Mouse (Mus musculus) testis, adult 2 months (tissue): ENCODE measurements at regions not wholly inside any gene's neighbourhood (a gene's known extent, or its start where the extent isn't known, plus 50 kb on each side); places are given as distances from the start of the nearest gene placed in this dataset.

Source experiments
- H3K27ac ChIP-seq: fragments of 200-500 bp; 2 replicates; pipeline ENCODE4 v1.5.1; 2012; ENCODE audit warnings: low read depth, low read length; ENCODE audit not compliant: control insufficient read depth, insufficient read depth
- H3K27me3 ChIP-seq: fragments of 200-500 bp; 2 replicates; pipeline ENCODE4 v1.6.1; 2012; ENCODE audit warnings: mild to moderate bottlenecking, low read length, moderate library complexity; ENCODE audit not compliant: control insufficient read depth, insufficient read depth
- H3K36me3 ChIP-seq: fragments of 200-500 bp; 2 replicates; pipeline ENCODE4 v1.6.1; 2012; ENCODE audit warnings: mild to moderate bottlenecking, low read length; ENCODE audit not compliant: control insufficient read depth, insufficient read depth
- H3K4me1 ChIP-seq: fragments of 200-500 bp; 2 replicates; pipeline ENCODE4 v1.6.1; 2012; ENCODE audit warnings: low read length; ENCODE audit not compliant: control insufficient read depth, insufficient read depth
- H3K4me3 ChIP-seq: fragments of 200-500 bp; 2 replicates; pipeline ENCODE4 v1.5.1; 2012; ENCODE audit warnings: low read depth, mild to moderate bottlenecking, low read length, moderate library complexity, mixed read lengths; ENCODE audit not compliant: control insufficient read depth
- CTCF ChIP-seq: fragments of 200-500 bp; IDR thresholded peaks from 2 replicates; pipeline ENCODE4 v1.5.1; 2012; ENCODE audit warnings: low read depth, mild to moderate bottlenecking, inconsistent platforms, low read length, moderate library complexity; ENCODE audit not compliant: control insufficient read depth, insufficient read depth, insufficient replicate concordance
- POLR2A ChIP-seq: fragments of 200-500 bp; IDR thresholded peaks from 2 replicates; pipeline ENCODE4 v1.6.1; 2012; ENCODE audit warnings: low read depth, mild to moderate bottlenecking, inconsistent platforms, low read length, moderate library complexity; ENCODE audit not compliant: control insufficient read depth

DNA sequence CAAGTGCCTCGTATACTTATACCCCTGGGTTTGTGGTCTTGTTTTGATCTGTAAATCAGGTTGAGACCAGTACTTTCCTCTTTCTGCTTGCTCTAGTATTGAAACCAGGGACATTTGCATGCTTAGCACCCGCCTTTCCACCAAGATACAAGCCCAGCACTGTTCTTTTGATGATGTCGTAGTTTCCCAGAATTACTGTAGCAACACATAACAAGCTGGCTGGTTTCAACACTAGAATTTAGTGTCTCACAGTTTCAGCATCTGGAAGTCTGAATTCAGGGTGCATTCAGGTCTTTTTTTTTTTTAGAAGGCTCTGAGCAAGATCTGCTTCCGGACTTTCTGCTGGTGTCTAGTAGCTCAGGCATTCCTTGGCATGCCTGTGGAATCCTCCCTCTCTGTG, 117.8 kb downstream of the Cavin4 start:
- Histone ChIP-seq H3K4me3 (no peak overlapping the region), H3K27ac (no peak overlapping the region), H3K27me3 (no peaks in the 10 kb centered on the region), H3K36me3 (no peaks in the 10 kb centered on the region), H3K4me1 (no peaks in the 10 kb centered on the region)
- TF ChIP-seq CTCF (no peak), POLR2A (no peak)

DNA sequence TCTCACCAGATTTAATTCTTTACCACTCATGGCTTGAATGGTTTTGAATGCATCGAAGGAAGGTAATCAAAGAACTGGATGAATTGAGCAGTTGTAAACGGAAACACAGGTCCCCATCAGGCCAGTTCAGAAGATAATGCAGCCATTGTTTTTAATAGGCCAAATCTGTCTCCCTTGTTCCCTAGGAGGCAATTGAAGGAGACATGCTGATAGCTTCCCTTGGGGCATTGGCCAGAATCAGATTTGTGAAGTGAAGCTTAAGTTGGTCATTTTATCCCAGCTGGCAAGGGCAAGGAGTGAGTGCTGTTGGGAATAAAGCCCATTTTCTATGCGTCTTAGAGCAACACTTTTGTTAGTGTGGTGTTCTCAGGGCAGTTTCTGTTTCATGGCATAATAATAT, 119.4 kb downstream of the Cavin4 start:
- Histone ChIP-seq H3K27ac (no peak overlapping the region), H3K36me3 (no peaks in the 10 kb centered on the region), H3K27me3 (no peaks in the 10 kb centered on the region), H3K4me1 (no peaks in the 10 kb centered on the region), H3K4me3 (no peak overlapping the region)
- no peak for TF ChIP-seq POLR2A
- no peak for TF ChIP-seq CTCF

DNA sequence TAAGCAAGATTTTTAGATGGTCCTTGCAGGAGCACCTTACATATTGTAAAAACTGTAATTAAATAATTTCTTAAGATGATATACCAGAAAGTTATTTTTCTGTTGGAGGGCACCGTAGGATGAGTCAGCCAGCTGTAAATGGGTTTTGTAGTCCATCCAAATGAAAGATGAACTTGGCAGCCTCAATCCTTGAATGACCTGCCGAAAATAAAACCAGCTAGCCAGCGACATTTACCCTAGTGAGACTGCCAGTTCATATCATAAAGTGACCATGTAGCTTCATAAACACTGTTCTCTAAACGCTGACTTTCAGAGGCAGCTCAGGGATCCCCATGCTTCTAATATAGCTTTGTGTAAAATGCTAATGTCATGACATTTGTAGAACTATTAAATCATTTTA, 127.8 kb downstream of the Cavin4 start:
- H3K4me3 ChIP-seq = no peak overlapping the region
- no peaks in the 10 kb centered on the region for H3K4me1 ChIP-seq
- no peak overlapping the region for H3K27ac ChIP-seq
- H3K36me3 ChIP-seq = no peaks in the 10 kb centered on the region
- TF ChIP-seq CTCF (no peak), POLR2A (no peak)
- no peaks in the 10 kb centered on the region for H3K27me3 ChIP-seq

DNA sequence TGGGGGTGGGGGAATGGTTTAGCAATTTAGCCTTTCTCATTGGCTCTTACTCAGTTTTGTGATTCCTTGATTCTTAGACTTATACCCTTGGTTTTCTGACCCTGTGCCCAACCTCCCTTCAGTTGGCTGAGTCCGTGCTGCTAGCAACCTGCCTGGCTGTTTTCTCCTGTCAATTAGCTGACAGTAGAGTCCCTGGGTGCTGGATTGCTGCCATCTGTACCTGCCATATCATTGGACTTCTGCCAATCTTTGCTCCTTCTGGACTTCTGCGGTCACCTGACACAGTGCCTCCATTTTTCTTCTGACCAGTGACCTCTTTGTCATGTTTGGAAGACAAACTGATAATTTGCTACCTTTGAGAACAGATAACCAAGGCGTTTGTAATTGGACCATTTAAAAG, 140.5 kb downstream of the Cavin4 start:
- Histone ChIP-seq H3K4me1 (no peaks in the 10 kb centered on the region), H3K27ac (no peak overlapping the region), H3K27me3 (no peaks in the 10 kb centered on the region), H3K4me3 (no peak overlapping the region), H3K36me3 (no peaks in the 10 kb centered on the region)
- no peak for TF ChIP-seq CTCF
- no peak for TF ChIP-seq POLR2A

DNA sequence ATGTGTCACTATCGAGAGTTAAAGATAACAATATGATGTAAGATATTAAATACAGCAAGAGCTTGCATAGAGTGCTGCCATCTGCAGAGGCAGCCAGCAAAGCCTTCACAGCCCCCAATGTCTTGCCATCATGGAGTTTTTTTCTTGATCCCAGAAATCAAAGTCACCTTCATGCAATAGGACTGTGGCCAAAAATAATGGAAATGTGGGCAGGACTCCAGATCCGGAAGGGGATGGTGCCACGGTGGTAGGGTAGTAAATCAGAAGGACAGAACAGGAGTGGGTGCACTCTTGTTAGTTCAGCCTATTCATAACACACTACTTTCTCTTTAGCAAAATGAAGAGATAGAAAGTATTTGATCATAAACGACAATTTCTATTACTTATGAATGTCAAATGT, 145.3 kb downstream of the Cavin4 start:
- no peak for TF ChIP-seq CTCF
- TF ChIP-seq POLR2A = no peak
- H3K27me3 ChIP-seq = no peaks in the 10 kb centered on the region
- no peaks in the 10 kb centered on the region for H3K36me3 ChIP-seq
- H3K4me1 ChIP-seq = no peaks in the 10 kb centered on the region
- H3K27ac ChIP-seq = no peak overlapping the region
- no peak overlapping the region for H3K4me3 ChIP-seq

DNA sequence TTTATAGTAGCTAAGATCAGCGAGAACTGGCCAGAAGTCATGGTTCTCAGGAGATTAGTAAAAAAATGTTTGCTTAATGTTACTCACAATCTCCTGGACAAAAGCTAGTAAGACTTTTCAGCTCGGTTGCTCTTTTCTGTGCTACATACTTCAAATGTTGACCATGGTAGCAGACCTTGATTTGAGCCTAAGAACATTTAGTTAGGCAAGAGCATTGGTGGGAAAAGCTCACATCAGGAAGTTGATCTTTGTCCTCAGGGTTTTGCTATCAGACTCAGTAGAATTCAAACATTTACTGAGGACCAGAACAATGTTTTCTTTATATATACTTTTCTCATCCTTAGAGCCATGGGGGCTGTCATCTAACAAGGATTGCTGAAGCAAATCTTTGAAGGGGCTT, 170.4 kb downstream of the Cavin4 start:
- H3K36me3 ChIP-seq = no peaks in the 10 kb centered on the region
- H3K4me3 ChIP-seq = no peak overlapping the region
- TF ChIP-seq CTCF = no peak
- TF ChIP-seq POLR2A = no peak
- no peaks in the 10 kb centered on the region for H3K4me1 ChIP-seq
- H3K27me3 ChIP-seq = no peaks in the 10 kb centered on the region
- no peak overlapping the region for H3K27ac ChIP-seq

DNA sequence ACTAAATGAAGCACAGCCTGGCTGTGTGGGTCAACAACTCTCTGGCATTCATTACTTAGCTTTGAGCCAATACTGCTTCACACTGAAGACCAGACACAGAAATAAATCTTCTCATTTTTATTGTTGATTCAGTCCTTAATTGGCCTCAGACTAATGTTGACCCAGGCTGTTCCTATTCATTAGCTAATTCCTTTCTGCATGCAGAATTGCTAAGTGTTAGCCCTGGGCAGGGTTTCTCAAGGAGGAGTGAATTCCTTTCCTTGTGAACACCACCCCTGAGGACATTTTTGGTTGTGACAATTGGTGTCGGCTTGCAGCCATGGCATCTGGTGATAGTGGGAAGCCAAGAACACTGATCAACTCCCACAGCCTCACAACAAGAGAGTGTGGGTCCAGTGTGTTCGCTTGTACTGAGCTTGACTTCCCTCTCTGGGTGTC, 179.5 kb downstream of the Cavin4 start:
- no peak for TF ChIP-seq CTCF
- no peak for TF ChIP-seq POLR2A
- Histone ChIP-seq H3K4me1 (no peaks in the 10 kb centered on the region; the same call in 1 of the 2 replicates), H3K36me3 (no peaks in the 10 kb centered on the region), H3K27ac (no peak overlapping the region), H3K4me3 (no peak overlapping the region), H3K27me3 (no peaks in the 10 kb centered on the region)

DNA sequence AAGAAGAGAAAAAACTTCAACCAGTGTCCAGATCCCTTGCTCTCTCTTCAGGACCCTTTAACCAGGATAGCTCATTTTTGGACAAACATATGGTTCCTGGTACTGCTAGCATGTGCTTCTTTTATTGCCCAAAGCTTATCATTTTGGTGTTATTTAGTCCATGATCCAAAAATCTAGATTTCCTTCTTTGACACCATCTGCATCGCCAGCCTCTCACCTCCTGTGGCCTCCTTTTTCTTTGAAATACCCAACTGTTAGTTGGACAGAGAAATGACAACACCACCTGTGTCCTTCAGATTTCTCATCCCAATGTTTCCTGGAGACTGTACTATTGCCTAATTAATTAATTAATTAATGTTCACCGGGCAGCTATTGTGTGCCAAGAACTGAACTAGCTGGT, 188.0 kb upstream of the Plppr1 start:
- Histone ChIP-seq H3K4me1 (no peaks in the 10 kb centered on the region), H3K4me3 (no peak overlapping the region), H3K27me3 (no peaks in the 10 kb centered on the region), H3K27ac (no peak overlapping the region), H3K36me3 (no peaks in the 10 kb centered on the region)
- TF ChIP-seq CTCF (no peak), POLR2A (no peak)
